Mouse (Mus musculus) thymus, postnatal 36 days (tissue): Measurements from ENCODE around the gene Guf1.

ENCODE experiments used
- DNase-seq, 2 experiments: peaks; one replicate each; pipeline ENCODE4 v3.0.0; 2022; ENCODE audit warnings: mixed read lengths in 2 of 2

Guf1 gene

GRCm38 (mm10) chr5:69556628-69557403 lies at the start of gene Guf1:
Gene Guf1 (plus strand): TSS chr5:69556923.
- DNase-seq: peak; percentile 92 to 94

- DNase-seq: no peak
These were observed 49.7 kb upstream of the Guf1 start for GRCm38 (mm10) chr5:69507045-69507444.

DNA sequence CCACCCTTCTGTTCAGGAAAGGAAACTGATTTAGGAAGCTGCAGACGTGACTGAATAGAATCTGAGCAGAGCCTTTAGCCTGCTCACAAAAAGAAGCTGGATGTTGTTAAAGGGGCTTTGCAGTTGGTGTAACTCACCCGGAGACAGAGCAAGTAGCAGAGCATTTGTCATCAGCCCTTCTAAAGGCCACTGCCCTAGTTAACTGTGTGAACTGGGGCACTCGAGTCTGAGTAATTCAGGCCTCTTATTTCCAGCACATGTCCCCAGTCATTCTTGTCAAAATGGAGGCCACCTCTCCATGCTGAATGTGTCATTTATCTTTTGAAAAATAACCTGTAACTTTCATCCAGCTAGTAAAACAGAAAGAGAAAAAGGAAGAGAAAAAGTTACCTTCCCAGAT lies 45.1 kb upstream of the Guf1 start:
- no peak for DNase-seq

DNA sequence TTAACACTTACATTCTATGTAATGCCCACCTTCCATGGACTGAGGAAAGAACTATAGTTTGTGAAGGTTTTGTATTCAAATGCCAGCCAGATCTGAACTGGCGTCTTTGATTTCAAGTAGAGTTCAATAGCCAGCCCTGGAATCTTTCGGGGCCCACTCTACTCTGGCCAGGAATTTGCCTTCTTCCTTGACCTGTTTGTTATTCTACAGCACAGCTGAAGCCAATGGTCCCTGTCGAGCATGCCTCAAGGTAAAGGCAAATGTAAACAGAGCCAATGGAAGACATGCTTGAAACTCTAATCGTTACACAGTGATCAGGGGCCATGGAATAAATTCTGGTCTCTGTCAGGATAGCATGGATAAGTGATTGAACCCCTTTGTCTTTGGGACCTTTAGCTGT lies 44.5 kb upstream of the Guf1 start:
- no peak for DNase-seq

- DNase-seq: peak in 1 of 2 experiments; percentile 8
These were observed 36.0 kb upstream of the Guf1 start for GRCm38 (mm10) chr5:69520661-69521278.

- no peak for DNase-seq
These were observed 34.7 kb upstream of the Guf1 start for GRCm38 (mm10) chr5:69522064-69522463.

GRCm38 (mm10) chr5:69523944-69524343 lies 32.8 kb upstream of the Guf1 start:
- DNase-seq: no peak

GRCm38 (mm10) chr5:69541680-69542079 lies 15.0 kb upstream of the Guf1 start:
- DNase-seq: no peak

- no peak for DNase-seq
These were observed 14.2 kb upstream of the Guf1 start, which contains the start of gene Yipf7 for GRCm38 (mm10) chr5:69542489-69542888. Gene Yipf7 (minus strand): TSS chr5:69542648.

DNA sequence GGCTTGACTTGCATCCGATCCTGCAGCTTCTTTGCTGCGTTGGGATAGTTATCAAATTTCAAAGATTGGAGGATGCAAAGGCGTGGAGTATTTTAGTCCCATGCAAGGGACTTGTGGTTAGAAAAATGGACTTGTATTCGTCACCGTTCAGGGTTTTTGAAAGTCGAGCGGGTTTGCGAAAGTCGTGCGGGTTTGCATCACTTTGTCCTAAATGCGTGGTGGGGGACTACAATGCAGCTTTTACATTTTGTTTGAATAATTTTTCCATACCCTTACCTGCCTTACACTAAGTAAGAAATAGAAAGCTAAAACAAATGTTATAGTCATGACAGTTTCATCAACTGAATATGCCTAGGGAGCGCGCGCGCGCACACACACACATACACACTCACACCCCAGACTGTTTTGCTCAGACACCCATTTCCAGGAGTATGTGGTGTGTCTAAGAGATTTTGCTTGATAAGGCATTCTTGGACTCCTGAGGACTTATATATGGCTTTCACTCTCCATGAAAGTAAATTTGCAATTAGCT lies 747 bp downstream of the Guf1 start:
- peak; percentile 1 to 8 for DNase-seq

GRCm38 (mm10) chr5:69591640-69592461 lies 35.1 kb downstream of the Guf1 start, which contains the start of gene Gnpda2:
Gene Gnpda2 (minus strand): TSS chr5:69592340.
- DNase-seq: peak; percentile 81 to 85

DNA sequence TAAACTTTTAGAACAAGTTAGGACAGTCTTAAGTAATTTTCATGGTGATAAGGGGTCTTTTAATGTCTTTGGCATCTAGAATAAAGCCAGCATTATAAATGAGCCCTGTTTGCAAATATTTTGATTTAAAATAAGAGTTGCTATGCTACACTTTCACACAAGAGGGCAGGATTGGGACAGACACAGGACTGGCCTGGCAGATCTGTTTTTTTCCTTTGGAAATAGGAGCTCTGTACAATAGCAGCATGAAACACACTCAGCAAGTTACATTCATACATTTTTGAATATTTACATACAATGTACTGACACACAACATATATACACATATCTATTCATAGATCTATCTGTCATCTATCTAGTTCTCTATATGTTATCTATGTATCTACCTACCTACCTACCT lies 44.3 kb downstream of the Guf1 start:
- no peak for DNase-seq

DNA sequence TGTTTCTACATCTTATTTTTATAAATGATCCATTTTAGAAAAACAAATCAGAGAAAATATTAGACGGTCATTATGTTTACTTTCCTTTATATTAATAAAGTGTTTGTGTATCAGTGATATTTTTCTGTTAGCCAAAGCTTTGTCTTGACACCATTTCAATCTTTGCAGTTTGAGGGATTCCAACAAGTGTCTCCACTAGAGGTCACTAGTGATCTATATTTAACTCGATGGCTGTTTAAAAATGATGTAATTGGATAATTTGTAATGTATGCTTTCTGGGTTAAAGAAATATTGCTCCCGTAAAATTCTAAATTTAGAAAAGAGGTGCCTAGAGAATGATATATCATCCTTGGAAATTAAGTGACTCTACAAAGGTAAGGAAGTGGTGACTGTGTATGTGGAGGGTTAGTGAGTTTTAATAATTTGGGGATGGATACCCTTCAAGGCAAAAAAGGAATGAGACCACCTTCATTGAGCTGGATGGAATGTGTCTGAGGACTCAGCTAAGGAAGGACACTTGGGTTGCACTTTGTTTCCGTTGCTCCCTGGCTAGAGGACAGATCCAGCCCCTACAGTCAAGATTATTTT lies 56.6 kb downstream of the Guf1 start:
- DNase-seq: no peak

- DNase-seq: no peak
These were observed 64.2 kb downstream of the Guf1 start for GRCm38 (mm10) chr5:69620899-69621298.
